Mouse (Mus musculus) layer of hippocampus, postnatal 36 days (tissue): ENCODE results near the gene 1110032F04Rik. TPM values are rescaled to one million over a fixed set of nuclear protein-coding genes. Genes with fewer than 3 reads are reported as not detected.
A peak's percentile ranks its signal among the peaks of the same experiment; 100 is the strongest.
"Not testable (repeated sequence)": the region's sequence is repeated elsewhere in the genome, so short reads cannot be mapped to it uniquely, and the experiment has no call there.

ENCODE experiments used
- DNase-seq, 2 experiments: peaks; one replicate each; pipeline ENCODE4 v3.0.0; 2022
- total RNA-seq, 2 experiments: library from RNA; stranded (reverse); gene quantifications; 2 replicates each; pipeline ENCODE4 v1.2.3; 2021

Gene 1110032F04Rik
- total RNA-seq: 1 to 10 TPM; 7.2 to 9.7 TPM

DNA sequence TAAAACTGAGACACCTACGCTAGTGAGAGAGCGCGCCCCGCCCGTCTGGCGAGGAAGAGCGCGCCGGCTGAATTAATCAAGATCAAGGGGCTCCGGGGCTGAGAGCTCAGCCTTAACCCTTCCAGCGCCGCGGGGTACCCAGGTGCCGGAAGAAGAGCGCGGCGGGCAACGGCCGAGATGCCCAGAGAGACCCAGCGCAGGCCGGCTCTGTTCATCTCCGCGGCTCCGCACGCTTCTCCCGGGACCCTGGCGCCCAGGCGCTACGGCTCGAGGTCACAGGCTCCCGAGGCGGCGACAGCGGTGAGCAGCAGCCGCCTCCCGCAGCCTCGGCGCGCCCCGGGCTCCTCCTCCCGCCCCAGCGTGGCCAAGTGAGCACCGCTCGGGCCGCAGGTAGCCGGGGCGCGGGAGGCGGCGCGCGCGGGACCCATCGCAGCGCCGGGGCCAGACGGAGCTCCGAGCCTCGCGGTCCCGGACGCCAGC, at the start of gene 1110032F04Rik:
Gene 1110032F04Rik (plus strand): TSS at position 376 of the 480 bp plus-strand sequence.
- peak; percentile 29 to 40 for DNase-seq

- no peak for DNase-seq
These were observed 48.0 kb upstream of the 1110032F04Rik start for GRCm38 (mm10) chr3:68821406-68821805.

DNA sequence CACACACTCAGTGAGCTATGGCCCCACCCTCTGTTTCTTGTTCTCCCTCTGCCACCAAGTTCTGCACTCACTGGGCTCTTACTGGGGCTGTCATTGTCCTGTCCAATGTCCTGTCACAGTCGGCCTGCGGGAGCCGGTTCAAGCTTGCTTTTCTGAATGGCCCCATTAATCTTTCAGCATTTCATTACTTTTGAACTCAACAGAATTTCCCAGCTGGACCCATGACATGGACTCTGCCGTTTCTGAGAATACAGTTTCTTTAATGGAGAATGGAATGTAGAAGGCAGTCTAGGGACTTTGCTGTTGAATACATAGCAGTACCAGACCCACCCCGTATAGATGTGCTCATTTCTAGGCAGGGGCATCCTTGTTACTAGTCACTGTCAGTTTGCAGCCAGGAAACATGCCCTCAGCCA, 47.5 kb upstream of the 1110032F04Rik start:
- peak in 1 of 2 experiments; percentile 5 for DNase-seq

GRCm38 (mm10) chr3:68823876-68824764, 45.3 kb upstream of the 1110032F04Rik start:
- peak; percentile 29 to 58 for DNase-seq

DNA sequence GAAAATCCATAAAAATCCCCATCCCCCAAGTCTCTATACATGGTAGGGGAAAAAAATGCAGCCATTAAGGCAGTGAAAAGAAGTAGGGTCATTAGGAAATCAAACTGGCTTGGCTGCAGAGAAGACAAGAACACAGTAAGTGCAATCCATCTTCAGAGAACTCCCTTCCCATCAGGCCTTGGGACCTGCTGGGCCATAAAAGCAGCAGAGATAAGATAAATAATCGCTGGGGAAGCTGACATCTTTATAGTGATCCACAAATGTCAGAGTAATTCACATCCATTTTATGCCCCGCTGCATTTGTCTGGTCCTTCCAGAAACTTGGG, 44.7 kb upstream of the 1110032F04Rik start:
- DNase-seq: no peak

- no peak for DNase-seq
These were observed 44.2 kb upstream of the 1110032F04Rik start for GRCm38 (mm10) chr3:68825151-68825550.

DNA sequence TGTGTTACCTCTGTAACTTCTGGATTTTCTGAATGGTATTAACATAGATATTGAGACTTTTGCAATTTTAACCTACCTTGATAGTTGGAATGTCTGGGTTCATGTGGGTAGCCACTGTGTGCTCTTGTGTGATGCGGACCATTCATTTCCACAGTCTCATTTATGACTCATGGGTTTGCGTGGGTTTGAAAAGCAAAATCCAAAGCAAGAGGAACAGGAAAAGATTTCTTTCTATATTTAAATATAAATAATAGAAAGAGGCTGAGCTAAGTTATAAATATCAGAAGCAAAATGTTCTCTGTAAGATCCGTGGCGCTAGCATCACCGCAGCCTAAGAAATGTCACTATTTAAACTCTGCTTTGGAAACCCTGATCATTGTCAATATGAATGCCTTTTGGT, 41.7 kb upstream of the 1110032F04Rik start:
- DNase-seq: no peak

DNA sequence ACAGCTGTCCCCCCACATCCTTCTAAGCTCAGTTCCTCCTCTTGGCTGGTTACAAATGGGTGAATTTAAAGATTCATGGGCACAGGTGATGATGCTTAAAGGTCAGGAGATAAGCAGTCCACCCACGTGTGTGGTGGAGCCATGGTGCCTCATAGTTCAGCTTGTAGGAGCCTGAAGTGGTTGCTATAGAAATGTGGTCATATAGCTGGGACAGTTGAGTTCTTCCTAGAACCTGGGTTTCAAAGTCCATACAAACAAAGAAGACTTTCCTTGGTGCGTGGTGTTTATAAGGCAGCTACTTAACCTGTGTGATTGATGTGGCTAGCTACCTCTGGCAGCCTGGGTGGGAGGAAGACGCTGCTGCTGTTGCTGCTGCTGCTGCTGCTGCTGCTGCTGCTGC, 39.4 kb upstream of the 1110032F04Rik start:
- DNase-seq: no peak

DNA sequence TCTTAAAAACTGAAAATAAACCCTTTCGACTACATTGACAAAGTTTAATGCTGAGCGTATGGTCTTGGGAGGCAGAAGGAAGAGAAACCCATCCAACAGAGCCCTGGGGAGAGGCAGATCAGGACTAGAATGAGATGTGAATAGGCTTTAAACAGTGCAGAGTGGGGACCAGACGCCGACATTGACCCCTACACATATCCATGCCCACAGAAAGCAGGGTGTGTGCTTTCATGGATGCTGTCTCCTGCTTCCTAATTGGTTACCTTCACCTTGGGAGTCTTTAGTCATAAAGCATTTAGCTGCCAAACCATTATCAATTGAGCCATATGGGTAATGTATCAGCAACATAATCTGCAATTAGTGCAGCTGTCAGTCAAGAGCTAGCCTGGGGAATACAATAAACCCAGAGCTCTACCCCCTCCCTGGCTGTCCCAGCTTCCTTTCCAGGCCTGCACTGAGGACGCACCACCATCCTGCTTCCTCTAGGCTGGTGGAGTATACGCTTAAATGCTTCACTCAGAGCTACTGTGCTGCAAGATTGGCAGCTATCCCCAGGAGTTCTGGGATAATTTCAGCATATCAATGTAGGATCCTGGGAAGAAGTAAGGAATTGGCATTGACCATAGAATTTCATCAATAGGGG, 32.4 kb upstream of the 1110032F04Rik start:
- no peak for DNase-seq

DNA sequence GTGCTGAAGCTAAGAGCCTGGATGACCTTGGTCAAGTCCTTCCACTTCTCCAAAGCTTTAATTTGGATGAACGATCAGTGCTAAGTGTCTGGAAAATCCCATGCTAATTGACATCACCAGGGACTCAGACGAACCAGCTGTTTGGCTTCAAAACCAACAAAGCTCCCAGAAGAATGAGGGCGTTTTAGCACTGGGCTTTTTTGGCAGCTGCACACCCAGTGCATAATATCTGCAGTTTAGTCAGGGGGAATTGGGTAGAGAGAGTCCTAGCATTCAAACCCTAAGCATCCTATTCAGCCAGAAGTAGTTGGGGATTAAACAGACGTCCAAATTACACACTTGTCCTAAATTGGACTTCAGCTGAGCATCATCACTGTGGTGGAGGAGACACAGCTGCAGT, 29.2 kb upstream of the 1110032F04Rik start:
- no peak for DNase-seq

DNA sequence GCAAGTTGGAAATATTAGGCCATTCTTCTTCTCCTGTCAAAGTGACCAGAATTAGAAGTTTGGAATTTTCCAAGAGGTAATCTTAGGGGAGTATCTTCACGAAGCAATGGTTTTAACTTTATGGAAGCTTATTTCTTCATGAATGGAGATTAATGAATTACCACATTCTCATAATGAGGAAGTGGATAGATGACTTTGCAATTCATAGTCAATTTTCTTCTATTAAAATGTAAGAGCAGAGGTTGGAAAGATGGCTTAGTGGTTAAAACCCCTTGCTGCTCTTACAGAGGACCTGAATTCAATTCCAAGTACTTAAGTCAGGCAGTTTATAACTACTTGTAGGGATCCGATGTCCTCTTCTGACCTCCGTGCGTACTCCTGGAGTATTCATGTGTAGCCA, 25.4 kb upstream of the 1110032F04Rik start:
- no peak for DNase-seq

GRCm38 (mm10) chr3:68848323-68848722, 21.1 kb upstream of the 1110032F04Rik start:
- DNase-seq: no peak

DNA sequence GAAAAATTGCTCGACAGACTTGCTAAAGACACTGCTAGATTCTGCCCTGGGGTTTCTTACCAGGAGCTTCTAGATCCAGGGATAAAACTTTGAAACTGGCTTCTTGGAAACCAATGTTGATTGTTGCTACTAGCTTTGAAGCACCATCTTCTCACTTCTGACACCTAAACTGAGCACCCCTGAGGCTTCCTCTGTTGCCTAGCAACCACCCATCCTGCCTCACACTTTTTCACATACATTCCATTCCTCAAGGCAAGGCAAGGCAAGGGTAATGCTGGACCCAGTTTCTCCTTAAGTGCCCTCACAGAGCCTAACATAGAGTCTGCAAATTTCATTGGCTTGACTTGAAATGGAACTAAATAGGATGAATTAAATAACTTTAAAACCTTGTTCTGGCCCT, 17.0 kb upstream of the 1110032F04Rik start:
- DNase-seq: no peak

DNA sequence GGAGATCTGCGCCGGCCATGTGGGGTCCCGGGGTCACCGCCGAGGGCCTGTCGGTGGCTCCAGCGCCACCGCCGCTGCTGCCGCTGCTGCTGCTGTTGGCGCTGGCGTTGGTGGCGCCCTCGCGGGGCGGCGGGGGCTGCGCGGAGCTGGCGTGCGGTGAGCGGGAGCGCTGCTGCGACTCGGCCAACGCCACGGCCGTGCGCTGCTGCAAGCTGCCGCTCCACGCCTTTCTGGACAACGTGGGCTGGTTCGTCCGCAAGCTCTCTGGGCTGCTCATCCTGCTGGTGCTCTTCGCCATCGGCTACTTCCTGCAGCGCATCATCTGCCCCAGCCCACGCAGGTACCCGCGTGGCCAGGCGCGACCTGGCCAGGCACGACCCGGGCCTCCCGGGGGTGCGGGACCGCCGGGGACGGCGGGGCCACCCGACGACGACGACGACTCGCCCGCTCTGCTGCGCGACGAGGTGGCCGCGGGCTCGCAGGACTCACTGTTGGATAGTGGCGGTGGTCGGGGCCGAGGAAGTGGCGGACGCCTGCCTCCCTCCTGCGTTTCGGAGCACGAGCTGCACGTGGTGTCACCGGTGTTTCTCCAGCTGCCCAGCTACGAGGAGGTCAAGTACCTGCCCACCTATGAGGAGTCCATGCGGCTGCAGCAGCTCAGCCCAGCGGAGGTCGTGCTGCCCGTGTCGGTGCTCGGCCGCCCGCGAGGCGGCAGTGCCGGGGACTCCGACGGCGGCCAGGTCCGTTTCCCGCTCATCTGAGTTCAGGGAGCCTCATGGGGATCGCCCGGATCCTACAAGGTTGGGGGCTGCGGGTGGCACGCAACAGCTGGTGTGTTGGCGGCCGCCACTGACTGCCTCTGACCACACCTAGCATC, 543 bp downstream of the 1110032F04Rik start:
- DNase-seq: peak; percentile 14 to 21

- no peak for DNase-seq
These were observed 1.2 kb downstream of the 1110032F04Rik start for GRCm38 (mm10) chr3:68870568-68870950.

DNA sequence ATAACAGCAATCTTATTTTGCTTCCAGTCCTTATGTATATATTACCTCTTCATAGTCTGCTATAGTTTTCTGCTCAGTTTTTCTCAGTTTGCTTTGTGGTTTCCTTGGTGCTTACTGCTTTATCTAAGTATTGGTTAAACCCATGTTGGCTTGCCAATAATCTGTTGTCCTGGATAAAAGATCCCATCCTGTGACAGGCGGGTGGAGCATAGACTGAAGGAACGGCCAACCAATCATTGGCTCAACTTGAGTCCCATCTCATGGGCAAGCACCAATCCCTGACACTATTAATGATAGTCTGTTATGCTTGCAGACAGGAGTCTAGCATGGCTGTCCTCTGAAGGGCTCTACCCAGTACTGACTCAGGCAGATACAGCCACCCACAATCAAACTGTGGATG, 4.7 kb downstream of the 1110032F04Rik start:
- no peak for DNase-seq

DNA sequence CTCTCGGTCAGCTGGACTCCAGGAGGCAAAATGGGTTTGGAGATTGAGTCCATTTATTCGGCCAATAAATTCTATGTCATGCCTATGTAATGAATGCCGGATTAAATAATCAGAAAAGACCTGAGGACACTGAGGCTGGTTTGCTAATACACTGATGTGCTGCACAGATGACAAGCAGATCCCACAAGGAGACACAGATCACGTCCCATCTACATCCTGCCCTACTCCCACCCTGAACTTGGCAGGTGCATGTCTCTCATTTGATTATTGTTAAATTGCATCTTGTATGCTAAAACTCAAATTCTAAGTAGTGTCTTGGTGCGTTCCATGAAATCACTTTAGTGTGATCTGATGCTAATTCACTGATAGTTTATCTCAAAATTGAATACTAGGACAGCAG, 17.5 kb downstream of the 1110032F04Rik start:
- no peak for DNase-seq

- peak; percentile 8 to 9 for DNase-seq
These were observed 26.0 kb downstream of the 1110032F04Rik start for GRCm38 (mm10) chr3:68895426-68895825.

DNA sequence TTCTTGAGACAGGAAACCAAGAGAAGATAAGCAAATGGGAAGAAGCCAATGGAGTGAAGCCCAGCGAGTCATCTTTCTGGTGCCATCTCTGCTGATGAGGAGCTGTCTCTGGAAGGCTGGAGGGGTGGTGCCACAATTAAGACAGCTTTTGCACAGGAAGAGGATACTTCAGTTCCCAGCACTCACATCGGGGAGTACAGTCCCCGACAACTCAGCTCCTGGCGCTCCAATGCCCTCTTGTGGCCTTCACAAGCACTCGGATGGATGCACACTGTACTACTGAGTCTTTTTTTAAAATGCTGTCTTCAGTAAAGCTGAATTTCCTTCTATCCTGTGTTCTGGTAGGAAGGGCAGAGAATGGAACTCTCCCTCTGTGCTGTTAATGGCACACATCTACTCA, 27.8 kb downstream of the 1110032F04Rik start:
- DNase-seq: no peak

GRCm38 (mm10) chr3:68902636-68903035, 33.2 kb downstream of the 1110032F04Rik start:
- not testable (repeated sequence) for DNase-seq

GRCm38 (mm10) chr3:68904902-68905778, 35.8 kb downstream of the 1110032F04Rik start:
- no peak for DNase-seq

DNA sequence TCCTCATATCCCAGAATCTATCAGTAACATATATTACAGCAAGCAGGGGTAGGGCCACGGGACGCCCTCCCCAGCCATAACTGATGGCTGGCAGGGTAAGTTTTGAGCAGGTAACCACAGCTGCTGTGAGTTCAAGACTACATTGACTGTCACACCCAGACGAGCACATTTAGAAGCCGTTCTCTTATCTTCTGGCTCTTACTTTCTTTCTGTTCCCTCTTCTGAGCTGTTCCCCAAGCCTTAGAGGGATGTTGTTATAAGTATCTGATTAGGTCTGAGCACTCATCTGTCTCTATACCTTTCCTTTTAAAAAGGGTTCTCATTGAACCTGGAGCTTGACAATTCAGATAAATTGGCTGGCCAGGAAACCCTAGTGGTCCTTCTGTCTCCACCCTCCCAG, 38.1 kb downstream of the 1110032F04Rik start:
- DNase-seq: no peak
